Mouse (Mus musculus): ENCODE measurements around the gene B3galt2. TPM values are rescaled to one million over a fixed set of nuclear protein-coding genes. Genes with fewer than 3 reads are reported as not detected.

The B3galt2 gene
- 0.14 and 0.17 TPM in 2 replicates for polyA plus RNA-seq (2015; fragmentation: Nextera tagmentation; extraction: Ambion mirVana)

DNA sequence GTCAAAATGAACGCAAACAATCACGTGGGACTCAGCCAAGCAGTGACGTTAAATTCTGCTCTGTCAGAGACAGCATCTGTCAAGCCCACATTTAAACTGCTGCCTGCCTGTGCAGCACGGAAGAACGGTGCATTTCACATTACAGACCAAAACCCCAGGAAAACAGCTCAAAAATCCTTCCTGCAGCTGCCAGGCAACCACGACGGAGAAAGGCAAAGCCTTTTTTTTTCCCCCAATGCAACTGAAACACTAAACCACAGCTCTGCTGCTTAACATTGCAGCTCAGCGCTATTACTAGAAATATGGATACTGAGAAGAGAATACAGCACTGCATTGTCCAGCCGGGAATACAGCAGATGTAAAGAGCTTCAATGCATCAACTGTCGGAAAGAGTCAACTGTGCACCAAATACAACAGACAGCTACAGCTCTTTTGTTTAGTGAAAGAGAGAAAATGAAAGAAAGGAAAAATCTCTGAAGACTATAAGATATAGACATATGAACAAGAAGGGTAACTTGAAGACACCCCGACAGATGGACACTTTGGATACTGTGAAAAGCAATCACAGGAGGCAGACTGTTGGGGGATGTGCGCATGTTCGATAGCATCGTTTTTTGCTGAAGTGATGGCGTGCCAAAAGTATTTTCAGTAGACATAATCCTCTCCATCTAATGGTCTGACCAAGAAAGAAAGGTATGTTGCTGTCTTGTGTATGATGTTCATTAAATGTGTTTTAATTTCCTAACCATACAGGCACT is at the start of gene B3galt2:
TSS of gene B3galt2 (plus strand) at position 15 of the 758 bp plus-strand sequence.
- H3K4me1 ChIP-seq (replicated peaks; ENCODE audit: control insufficient read depth, insufficient read depth, low read length), result 0 out of 2 replicates have a peak, but pooled peaks cover 2% of the 10 kb centered on the region
- H3K9me3 ChIP-seq (ENCODE audit: control insufficient read depth), result no peaks in the 10 kb centered on the region
- H3K4me2 ChIP-seq (replicated peaks; ENCODE audit: low read depth), result peak within 1 kb of the TSS; percentile 7; the same call in 1 of the 2 replicates
- H3K27ac ChIP-seq (ENCODE audit: low read depth, low read length), result no peak within 1 kb of the TSS
- H3K36me3 ChIP-seq (ENCODE audit: control insufficient read depth, insufficient read depth), result no peaks in the 10 kb centered on the region
- no peak within 1 kb of the TSS for H3K9ac ChIP-seq (ENCODE audit: low read depth, low read length)
- 63% methylated on average over 15 of the region's 15 CpGs for WGBS
- no peak for ATAC-seq
- no peaks in the 10 kb centered on the region for H3K27me3 ChIP-seq (replicated peaks; ENCODE audit: control insufficient read depth, insufficient read depth, low read length)
- TF ChIP-seq CTCF (IDR thresholded peaks at IDR 0.05; ENCODE audit: low read depth), result no peak
- no peak within 1 kb of the TSS for H3K4me3 ChIP-seq (ENCODE audit: low read depth, low read length)

DNA sequence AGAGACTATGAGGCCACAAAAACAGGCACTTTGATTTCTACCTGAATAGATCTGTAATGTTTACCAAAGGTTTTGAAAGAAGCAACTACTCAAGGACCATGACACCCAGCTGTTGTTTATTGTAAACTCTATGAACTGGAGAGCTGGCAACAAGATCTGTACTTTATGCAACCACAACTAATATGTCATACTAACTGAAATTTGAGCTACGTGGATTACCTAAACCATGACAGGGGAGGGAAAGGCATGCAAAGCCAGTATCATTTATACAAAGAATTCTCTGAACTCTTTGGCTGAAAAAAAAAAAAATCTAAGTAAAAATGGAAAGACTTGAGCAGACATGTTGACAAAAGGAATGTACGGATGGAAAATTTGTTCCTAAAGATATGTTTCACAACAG is 43.6 kb upstream of the B3galt2 start:
- Histone ChIP-seq H3K27me3 (replicated peaks; ENCODE audit: control insufficient read depth, insufficient read depth, low read length) (no peaks in the 10 kb centered on the region), H3K36me3 (ENCODE audit: control insufficient read depth, insufficient read depth) (no peaks in the 10 kb centered on the region), H3K4me1 (replicated peaks; ENCODE audit: control insufficient read depth, insufficient read depth, low read length) (no peaks in the 10 kb centered on the region), H3K4me2 (replicated peaks; ENCODE audit: low read depth) (no peak overlapping the region), H3K27ac (ENCODE audit: low read depth, low read length) (no peak overlapping the region), H3K9ac (ENCODE audit: low read depth, low read length) (no peak overlapping the region), H3K9me3 (ENCODE audit: control insufficient read depth) (no peaks in the 10 kb centered on the region), H3K4me3 (ENCODE audit: low read depth, low read length) (no peak overlapping the region)
- no peak for TF ChIP-seq CTCF (IDR thresholded peaks at IDR 0.05; ENCODE audit: low read depth)
- ATAC-seq, result no peak
- WGBS, result 69% methylated on average over 2 of the region's 2 CpGs

- H3K36me3 ChIP-seq (ENCODE audit: control insufficient read depth, insufficient read depth), result no peaks in the 10 kb centered on the region; the same call in 1 of the 2 replicates
- WGBS, result 53% methylated on average over 2 of the region's 2 CpGs
- no peak overlapping the region for H3K9ac ChIP-seq (ENCODE audit: low read depth, low read length)
- no peaks in the 10 kb centered on the region for H3K9me3 ChIP-seq (ENCODE audit: control insufficient read depth)
- TF ChIP-seq CTCF (IDR thresholded peaks at IDR 0.05; ENCODE audit: low read depth), result no peak
- no peak overlapping the region for H3K4me2 ChIP-seq (replicated peaks; ENCODE audit: low read depth)
- H3K4me1 ChIP-seq (replicated peaks; ENCODE audit: control insufficient read depth, insufficient read depth, low read length), result no peaks in the 10 kb centered on the region
- no peaks in the 10 kb centered on the region for H3K27me3 ChIP-seq (replicated peaks; ENCODE audit: control insufficient read depth, insufficient read depth, low read length)
- no peak for ATAC-seq
- H3K27ac ChIP-seq (ENCODE audit: low read depth, low read length), result no peak overlapping the region
- H3K4me3 ChIP-seq (ENCODE audit: low read depth, low read length), result no peak overlapping the region
These were observed 31.6 kb upstream of the B3galt2 start for GRCm38 (mm10) chr1:143608911-143609310.

DNA sequence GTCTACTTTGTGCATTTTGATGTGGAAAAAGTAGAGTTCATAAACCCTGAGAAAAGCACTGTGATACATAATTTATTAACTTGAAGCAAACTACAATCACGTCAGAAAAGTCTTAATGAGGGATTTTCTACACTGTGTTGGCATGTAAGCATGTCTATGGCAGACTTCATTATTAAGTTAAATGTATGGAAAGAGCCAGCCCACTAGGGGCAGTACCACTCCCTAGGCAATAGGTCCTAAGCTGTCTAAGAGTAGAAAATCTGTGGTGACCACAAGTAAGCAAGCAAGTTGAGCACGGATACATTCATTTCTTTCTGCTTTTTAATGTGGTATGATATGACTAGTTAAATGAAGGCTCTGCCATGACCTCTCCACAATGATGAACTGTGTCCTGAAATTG is 27.6 kb upstream of the B3galt2 start:
- no peak overlapping the region for H3K9ac ChIP-seq (ENCODE audit: low read depth, low read length)
- no peaks in the 10 kb centered on the region for H3K9me3 ChIP-seq (ENCODE audit: control insufficient read depth)
- H3K27ac ChIP-seq (ENCODE audit: low read depth, low read length), result no peak overlapping the region
- H3K27me3 ChIP-seq (replicated peaks; ENCODE audit: control insufficient read depth, insufficient read depth, low read length), result no peaks in the 10 kb centered on the region
- H3K4me1 ChIP-seq (replicated peaks; ENCODE audit: control insufficient read depth, insufficient read depth, low read length), result no peaks in the 10 kb centered on the region
- no peak overlapping the region for H3K4me2 ChIP-seq (replicated peaks; ENCODE audit: low read depth)
- no peak for ATAC-seq
- WGBS, result 93% methylated on average over 2 of the region's 2 CpGs
- TF ChIP-seq CTCF (IDR thresholded peaks at IDR 0.05; ENCODE audit: low read depth), result 0 out of 2 replicates have a peak, but pooled peaks have one; percentile 13
- H3K4me3 ChIP-seq (ENCODE audit: low read depth, low read length), result no peak overlapping the region
- no peaks in the 10 kb centered on the region; the same call in none of the 2 replicates for H3K36me3 ChIP-seq (ENCODE audit: control insufficient read depth, insufficient read depth)

DNA sequence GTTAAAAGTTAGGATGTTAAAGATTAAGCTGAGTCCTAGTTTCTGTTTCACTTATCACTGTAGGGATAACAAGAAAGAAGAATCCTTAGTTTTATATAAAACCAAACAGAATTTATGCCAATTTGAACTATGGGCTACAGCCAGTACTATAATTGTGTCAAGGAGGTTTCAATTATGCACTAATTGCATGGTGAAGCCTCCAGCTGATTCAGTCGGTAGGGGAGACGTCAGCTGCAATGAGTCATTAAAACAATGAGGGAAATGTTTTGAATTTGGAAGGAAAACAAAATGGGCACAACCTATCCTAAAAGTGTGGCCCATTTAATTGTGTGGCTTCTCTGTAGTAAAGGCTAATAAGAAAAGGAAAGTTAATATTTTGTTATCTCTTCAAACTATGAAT is 20.7 kb upstream of the B3galt2 start:
- no peak for ATAC-seq
- no peaks in the 10 kb centered on the region for H3K9me3 ChIP-seq (ENCODE audit: control insufficient read depth)
- TF ChIP-seq CTCF (IDR thresholded peaks at IDR 0.05; ENCODE audit: low read depth), result no peak
- peaks cover 9% of the 10 kb centered on the region; the same call in 1 of the 2 replicates for H3K36me3 ChIP-seq (ENCODE audit: control insufficient read depth, insufficient read depth)
- no peaks in the 10 kb centered on the region for H3K27me3 ChIP-seq (replicated peaks; ENCODE audit: control insufficient read depth, insufficient read depth, low read length)
- H3K4me3 ChIP-seq (ENCODE audit: low read depth, low read length), result no peak overlapping the region
- 60% methylated on average over 2 of the region's 2 CpGs for WGBS
- H3K27ac ChIP-seq (ENCODE audit: low read depth, low read length), result no peak overlapping the region
- H3K4me1 ChIP-seq (replicated peaks; ENCODE audit: control insufficient read depth, insufficient read depth, low read length), result no peaks in the 10 kb centered on the region
- no peak overlapping the region for H3K9ac ChIP-seq (ENCODE audit: low read depth, low read length)
- H3K4me2 ChIP-seq (replicated peaks; ENCODE audit: low read depth), result no peak overlapping the region

- ATAC-seq, result no peak
- H3K27me3 ChIP-seq (replicated peaks; ENCODE audit: control insufficient read depth, insufficient read depth, low read length), result no peaks in the 10 kb centered on the region
These were observed 18.5 kb upstream of the B3galt2 start for GRCm38 (mm10) chr1:143621930-143622329.

More at GRCm38 (mm10) chr1:143621930-143622329, 18.5 kb upstream of the B3galt2 start:
- no peak overlapping the region for H3K9ac ChIP-seq (ENCODE audit: low read depth, low read length)
- no peak overlapping the region for H3K27ac ChIP-seq (ENCODE audit: low read depth, low read length)
- H3K4me1 ChIP-seq (replicated peaks; ENCODE audit: control insufficient read depth, insufficient read depth, low read length), result no peaks in the 10 kb centered on the region
- no peaks in the 10 kb centered on the region for H3K9me3 ChIP-seq (ENCODE audit: control insufficient read depth)
- H3K4me2 ChIP-seq (replicated peaks; ENCODE audit: low read depth), result no peak overlapping the region
- no peak for TF ChIP-seq CTCF (IDR thresholded peaks at IDR 0.05; ENCODE audit: low read depth)
- H3K4me3 ChIP-seq (ENCODE audit: low read depth, low read length), result no peak overlapping the region
- peaks cover 26% of the 10 kb centered on the region for H3K36me3 ChIP-seq (ENCODE audit: control insufficient read depth, insufficient read depth)

Measured in intestine, postnatal 0 days (tissue).